Mouse (Mus musculus): ENCODE measurements around the gene Spef1. TPM values are rescaled to one million over a fixed set of nuclear protein-coding genes. Genes with fewer than 3 reads are reported as not detected.
"Not testable (repeated sequence)": the region's sequence is repeated elsewhere in the genome, so short reads cannot be mapped to it uniquely, and the experiment has no call there.

Gene Spef1
- 10 to 100 TPM; 16.2 to 18.0 TPM for total RNA-seq (2021)
- long read RNA-seq, experiment 1, transcript Spef1-202 (7 exons, 2,600 nt): major isoform, 8 of 13 reads
- long read RNA-seq, experiment 1, partial matches to known transcripts: 0 of 13 reads
- long read RNA-seq, experiment 1, other reads (novel, unspliced or antisense): 5 of 13 reads
- long read RNA-seq, experiment 2, transcript Spef1-202 (7 exons, 2,600 nt): major isoform, 7 of 18 reads
- long read RNA-seq, experiment 2, partial matches to known transcripts: 1 of 18 reads
- long read RNA-seq, experiment 2, other reads (novel, unspliced or antisense): 10 of 18 reads

DNA sequence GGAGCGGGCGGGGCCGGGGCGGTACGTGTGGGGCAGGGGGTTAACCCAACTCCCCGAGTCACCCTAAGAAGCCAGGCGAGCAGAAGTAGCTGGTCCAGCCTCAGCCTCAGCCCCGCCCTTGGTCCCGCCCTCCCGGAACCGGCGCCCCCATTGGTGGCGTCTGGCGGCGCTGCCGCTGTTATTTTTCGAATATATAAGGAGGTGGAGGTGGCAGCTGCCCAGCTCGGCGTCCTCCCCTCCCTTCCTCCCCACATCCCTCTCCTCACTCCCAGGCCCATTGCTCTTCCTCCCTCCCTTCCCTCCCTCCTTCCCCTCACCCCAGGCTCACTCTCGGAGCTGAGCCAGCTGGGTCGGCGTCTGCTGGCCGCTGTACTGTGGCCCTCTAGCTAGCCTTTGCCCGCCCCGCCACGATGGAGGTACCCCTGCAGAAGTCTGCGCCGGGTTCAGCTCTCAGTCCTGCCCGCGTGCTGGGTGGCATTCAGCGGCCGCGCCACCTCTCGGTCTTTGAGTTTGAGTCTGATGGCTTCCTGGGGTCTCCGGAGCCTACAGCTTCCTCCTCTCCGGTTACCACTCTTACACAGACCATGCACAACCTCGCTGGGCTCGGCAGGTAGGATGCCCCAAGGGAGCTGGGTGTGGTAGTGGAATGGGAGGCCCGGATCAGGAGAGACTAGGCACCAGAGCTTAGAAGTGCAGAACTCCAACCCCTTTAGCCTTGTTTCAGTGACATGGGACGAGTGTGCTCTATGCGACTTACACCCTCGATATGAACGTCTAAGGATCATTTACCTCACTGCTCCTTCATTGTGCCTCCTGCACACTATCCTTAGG, at the start of gene Spef1, which contains the start of gene Cdc25b:
Spef1 (minus strand) TSS at position 512 of the 831 bp plus-strand sequence.
Cdc25b (plus strand) TSS at position 179 of the 831 bp plus-strand sequence.
- peak; percentile 54 to 73 for DNase-seq (ENCODE audit: low spot score in 2 of 2)

DNA sequence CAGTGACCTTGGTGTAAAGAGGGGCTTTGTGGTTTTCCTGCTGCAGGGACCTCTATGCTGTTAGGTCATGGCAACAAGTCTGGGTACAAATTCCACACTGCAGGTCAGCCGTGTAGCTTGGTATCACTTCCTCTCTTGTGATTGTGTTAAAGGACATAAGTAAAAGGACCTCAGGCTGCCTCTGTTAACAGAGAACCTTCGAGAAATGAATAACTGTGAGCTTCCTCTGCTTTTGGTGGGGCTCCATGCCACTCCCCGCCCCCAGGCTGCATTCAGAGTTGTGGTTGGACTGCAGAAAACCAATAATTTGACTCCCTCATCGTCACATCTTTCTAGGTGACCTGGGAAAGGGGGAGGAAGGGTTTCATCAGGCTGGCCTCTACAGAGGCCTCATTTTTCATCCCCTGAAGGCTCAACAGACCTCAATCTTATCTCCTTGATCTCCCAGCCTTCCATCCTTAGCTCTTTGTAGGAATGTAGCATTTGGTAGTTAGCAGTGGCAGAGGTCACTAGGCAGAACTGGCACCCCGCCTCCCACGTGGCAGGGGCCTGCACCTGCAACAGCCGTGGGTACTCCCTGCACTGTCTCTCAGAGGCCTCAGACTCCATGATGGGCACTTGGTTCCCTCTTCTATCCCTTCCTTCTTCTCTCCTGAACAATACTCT, 48.0 kb upstream of the Spef1 start:
- no peak for DNase-seq (ENCODE audit: low spot score in 2 of 2)

DNA sequence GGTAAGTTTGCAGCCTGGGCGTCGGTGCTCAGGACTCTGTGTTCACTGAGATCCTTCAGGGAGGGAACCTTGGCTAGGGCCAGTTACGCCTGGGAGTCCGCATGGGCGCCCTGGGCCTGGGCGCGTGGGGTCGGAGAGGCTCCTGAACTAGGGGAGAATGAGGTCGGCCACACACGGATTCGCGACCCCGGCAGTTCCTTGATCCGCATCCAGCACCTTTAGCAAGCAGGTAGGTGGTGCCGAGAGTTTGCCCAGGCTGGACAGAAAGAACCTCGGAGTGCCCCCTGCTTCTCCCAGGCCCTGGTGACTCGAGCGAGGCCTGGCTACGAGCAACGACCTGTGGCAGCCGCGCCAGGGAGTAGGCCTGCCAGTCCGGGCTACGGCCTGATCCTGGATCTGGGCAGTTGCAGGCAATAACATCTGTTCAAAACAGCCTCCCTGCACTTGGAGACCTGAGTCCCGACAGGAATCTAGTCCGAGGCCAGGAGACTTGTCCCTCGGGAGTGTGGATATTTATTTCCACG, 47.1 kb upstream of the Spef1 start:
- DNase-seq (ENCODE audit: low spot score in 2 of 2): no peak

DNA sequence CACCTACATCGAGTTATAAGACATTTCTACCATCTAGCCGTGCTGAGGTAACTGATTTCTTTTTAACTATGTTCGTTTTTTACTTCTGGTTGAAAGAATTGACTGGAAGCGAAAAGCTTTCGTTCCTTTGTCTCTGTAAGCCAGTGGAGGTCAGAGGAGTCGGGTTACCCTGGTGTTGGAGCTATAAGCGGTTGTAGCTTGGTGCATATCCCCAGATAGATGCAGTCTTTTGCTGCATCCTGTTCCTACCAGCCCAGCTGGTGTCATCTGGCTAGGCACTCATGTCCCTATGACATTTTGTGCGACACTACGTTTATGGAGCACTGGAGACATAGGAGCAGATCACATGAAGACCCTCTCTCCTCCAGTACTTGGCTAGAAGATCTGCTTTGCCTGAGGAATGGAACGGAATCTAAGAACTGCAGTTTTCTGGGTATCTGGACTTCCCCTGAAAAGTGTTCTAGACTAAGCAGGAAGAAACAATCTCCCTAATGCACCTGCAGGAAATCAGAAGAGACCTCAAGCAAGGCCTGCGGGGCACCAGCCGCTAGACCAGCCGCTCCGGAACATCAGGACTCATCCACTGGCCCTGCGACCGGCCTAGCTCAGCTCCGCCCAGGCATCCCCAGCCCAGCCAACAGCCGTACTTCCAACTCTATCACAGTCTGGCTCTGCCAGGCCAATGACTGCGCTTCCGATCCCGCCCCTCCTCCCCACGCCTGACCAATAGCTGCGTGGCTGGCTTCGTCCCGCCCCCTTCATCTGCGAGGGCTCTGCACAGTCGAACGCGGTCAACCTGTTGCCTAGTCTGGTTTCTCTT, 46.4 kb upstream of the Spef1 start, which contains the start of gene Mavs:
Mavs (plus strand) TSS at position 757 of the 820 bp plus-strand sequence.
- DNase-seq (ENCODE audit: low spot score in 2 of 2): peak; percentile 88 to 96

DNA sequence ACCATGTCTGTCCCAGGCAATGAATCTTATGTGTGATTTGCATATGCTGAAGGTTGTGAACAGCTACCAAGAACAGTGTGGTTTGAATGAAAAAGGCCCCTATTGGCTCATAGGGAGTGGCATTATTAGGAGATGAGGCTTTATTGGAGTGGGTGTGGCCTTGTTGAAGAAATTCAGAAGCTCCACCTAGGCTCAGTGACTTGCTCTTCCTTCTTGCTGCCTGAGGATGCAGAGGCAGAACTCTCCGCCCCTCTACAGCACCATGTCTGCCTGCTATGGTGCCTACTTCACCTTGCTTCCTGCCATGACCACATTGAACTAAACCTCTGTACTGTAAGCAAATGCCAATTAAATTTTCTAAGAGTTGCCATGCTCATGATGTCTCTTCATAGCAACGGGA, 45.5 kb upstream of the Spef1 start:
- DNase-seq (ENCODE audit: low spot score in 2 of 2): no peak

DNA sequence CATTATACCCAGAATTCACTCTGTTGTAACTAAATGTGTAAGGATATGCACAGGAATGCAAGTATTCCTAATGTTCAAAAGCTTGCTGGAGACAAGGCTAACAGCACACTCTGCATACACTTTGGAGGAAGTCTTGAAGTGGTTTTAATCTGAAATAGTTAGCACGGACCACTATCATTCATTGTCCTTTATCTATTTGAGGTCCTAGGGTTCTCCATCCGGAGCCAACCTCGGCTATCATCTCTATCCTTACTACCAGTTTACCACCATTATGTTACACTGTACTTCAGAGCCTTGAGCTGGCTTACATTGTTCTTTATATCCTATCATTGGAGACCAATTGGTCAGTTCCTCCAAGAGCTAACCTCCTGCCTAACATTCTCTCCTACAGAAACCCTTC, 40.2 kb upstream of the Spef1 start:
- DNase-seq (ENCODE audit: low spot score in 2 of 2): no peak

DNA sequence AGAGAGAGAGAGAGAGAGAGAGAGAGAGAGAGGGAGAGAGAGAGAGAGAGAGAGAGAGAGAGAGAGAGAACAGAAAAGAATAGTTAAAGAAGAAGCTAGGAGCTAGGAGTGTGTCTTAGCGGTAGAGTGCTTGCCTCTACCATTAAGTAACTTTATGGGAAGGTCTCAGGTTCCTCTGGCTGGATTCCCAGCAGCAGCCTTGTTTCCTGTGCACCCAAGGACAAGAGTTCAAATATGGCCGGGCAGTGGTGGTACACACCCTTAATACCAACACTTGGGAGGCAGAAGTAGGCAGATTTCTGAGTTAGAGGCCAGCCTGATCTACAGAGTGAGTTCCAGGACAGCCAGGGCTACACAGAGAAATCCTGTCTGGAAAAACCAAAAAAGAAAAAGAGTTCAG, 39.6 kb upstream of the Spef1 start:
- DNase-seq (ENCODE audit: low spot score in 2 of 2): not testable (repeated sequence)

DNA sequence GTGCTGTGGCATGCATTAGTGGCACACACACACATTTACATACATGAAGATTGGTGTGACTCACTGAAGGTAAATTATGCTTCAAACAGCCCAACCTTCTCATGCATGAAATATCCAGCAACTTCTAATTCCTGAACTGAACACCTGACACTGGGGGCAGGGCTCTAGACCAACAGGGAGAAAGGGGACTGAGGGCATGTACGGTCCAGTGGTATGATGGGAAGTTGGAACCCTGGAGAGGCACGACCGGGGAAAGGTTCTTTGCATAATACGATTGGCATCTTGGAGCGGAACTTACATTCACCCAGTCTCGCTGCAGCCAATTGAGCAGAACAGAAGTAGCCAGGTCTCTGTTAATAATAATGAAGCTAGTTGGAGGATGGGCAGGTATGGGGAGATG, 38.1 kb upstream of the Spef1 start:
- DNase-seq (ENCODE audit: low spot score in 2 of 2): no peak

DNA sequence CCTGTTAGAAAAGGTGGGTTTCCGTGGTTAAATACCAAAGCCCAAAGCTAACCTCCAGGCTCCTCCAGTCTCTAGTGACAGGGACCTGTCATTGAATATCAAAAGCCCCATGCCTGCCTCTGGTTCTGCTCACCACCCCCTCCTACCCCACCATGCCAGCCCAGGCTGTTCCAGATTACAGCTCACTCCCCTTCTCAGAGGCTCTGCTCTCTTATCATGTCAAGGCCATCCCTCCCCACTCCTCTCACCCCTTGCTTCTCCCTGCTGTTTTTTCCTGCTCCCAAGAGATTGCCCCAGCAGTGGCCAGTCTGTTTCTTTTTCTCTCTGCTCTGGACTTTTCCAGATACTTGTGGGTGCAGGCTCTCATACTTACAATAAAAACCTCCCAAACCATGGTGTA, 36.5 kb upstream of the Spef1 start:
- DNase-seq (ENCODE audit: low spot score in 2 of 2): no peak

DNA sequence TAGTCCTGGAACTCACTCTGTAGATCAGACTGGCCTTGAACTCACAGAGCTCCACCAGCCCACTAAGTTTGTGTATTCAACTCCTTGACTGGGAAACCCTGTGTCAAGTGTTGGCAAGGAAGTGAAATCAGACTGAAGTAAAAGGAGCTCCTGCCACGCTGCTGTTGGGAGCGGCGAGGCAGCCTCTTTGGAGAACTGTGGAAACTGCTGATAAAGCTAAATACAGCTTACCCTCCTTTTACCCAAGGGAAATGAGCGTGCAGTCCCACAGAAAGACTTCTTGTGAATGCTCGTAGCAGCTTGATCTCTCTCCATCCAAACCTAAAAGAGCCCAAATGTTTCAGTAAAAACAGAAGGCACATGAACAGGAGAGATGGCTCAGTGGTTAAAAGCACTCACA, 35.5 kb upstream of the Spef1 start:
- DNase-seq (ENCODE audit: low spot score in 2 of 2): no peak

DNA sequence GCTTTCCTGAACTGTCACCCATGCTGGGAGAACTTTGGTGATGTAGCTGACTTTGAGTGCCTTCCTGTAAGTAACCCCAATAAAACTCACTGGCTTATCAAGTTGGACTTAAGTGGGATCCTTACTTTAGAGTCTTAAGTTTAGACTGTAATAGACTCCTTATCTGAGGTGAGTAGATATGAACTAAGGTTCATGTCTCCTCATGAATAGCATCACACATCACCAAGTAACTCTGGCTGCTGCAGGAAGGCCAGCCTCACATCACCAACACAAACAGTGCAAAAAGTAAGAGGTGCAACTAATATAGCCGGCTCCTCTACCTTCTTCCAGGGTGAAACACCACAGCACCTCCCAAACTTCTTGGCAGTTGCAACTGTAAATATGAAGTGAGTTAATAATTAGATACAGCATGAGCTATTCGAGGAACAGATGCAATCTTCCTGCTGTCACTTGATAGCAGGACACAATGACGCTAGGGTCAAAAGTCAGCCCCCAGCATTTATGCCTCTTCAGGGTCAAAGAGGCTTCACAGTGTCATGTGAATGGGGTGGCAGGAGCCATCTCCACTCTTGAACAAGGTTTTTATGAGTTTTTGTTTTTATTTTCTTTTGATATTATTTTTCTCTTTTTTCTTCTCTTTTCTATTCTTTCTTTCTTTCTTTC, 34.9 kb upstream of the Spef1 start:
- no peak for DNase-seq (ENCODE audit: low spot score in 2 of 2)

DNA sequence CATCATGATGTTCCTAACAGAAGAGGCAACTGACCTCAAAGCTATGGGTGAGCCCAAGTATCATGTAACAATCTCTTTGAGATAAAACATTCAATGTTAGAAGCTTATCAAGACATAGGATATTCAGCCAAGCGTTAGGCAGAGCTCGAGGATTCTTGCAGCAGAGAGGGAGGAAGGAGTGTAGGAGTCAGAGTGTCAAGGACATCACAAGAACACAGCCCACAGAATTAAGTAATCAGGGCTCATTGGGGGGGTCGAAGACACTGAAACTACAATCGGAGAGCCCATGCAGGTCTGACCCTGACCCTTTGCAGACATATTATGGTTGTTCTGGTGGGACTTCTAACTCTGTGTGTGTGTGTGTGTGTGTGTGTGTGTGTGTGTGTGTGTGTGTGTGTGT, 32.9 kb upstream of the Spef1 start:
- DNase-seq (ENCODE audit: low spot score in 2 of 2): no peak

DNA sequence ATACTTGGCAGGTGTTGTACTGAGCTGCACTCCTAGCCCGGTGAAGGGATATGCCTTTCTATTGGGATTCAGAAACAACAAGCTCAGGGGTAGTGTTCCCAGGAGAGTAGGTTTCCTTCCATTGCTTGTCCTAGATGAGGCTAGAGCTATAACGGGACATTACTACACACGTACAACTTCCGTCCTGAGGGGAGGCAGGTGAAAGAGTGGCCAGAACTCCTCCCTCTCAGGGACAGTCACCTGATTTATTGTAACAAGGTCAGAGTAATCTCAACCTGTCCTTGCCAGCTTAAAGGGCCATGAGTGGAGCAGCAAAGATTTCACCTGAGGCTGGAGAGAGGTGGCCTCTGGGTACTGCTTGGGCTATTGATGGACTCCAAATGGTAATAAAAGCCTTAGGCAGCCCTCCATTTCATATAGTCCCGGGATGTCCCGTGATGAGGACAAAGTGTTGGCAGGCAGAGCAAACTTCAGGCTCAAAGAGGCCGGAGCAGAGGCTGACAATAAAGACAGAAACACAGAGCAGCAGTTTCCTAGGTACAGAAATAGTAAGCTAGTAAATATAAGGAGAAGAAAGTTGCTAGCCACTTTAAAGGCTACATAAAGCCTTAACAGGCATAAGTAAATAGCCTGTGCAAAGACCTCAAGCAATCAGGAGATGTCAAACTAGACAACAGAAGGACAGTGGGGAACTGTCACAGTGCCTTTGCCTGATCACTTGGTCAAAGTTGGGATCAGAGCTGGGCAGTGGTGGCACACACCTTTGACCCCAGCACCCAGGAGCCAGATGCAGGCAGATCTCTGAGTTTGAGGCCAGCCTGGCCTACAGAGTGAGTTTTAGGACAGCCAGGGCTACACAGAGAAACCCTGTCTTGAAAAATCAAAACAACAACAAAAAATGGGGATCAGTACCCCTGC, 29.1 kb upstream of the Spef1 start:
- DNase-seq (ENCODE audit: low spot score in 2 of 2): no peak

DNA sequence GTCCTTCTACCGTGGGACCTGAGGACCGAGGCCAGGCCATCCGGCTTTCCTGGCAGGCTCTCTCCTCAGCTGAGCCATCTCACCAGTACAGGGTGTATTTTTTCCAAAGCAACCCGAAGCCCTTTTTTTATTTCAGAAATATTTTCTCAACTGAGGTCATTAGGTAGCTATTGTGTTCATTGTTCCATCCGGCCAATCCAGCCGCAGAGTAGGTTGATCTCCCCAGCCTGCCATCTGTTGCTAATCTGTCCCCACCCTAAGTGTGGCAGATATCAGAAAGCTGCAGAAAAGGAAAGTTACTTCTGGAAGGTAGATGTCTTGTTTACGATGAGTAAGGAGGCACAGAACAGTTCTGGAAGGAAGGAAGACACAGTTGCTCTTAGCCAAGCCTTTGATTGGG, 26.7 kb upstream of the Spef1 start:
- DNase-seq (ENCODE audit: low spot score in 2 of 2): no peak

DNA sequence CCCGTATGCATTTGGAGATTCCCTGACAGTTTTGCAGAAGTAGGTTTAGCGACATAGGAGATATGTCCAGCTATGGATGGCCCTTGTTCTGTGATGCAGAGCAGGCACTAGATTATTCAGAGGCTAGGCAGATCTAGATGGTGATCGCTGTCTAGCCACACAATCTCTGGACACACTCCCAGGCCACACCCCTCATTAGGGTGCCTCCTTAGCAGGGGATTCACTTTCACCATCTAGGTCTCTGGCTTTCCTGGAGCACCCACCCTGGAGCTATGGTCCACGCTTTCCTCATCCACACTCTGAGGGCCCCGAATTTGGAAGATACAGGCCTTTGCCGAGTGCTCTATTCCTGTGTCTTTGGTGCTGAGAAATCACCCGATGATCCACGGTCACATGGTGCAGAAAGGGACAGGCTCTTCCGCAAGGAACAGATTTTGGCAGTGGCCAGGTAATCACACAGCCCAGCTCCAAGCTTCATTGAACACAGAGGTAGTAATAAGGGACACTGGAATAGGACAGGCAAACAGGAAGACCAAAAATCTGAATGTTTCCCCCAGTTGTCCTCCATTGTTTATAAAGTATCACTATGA, 24.0 kb upstream of the Spef1 start:
- DNase-seq (ENCODE audit: low spot score in 2 of 2): peak in 1 of 2 experiments; percentile 28

DNA sequence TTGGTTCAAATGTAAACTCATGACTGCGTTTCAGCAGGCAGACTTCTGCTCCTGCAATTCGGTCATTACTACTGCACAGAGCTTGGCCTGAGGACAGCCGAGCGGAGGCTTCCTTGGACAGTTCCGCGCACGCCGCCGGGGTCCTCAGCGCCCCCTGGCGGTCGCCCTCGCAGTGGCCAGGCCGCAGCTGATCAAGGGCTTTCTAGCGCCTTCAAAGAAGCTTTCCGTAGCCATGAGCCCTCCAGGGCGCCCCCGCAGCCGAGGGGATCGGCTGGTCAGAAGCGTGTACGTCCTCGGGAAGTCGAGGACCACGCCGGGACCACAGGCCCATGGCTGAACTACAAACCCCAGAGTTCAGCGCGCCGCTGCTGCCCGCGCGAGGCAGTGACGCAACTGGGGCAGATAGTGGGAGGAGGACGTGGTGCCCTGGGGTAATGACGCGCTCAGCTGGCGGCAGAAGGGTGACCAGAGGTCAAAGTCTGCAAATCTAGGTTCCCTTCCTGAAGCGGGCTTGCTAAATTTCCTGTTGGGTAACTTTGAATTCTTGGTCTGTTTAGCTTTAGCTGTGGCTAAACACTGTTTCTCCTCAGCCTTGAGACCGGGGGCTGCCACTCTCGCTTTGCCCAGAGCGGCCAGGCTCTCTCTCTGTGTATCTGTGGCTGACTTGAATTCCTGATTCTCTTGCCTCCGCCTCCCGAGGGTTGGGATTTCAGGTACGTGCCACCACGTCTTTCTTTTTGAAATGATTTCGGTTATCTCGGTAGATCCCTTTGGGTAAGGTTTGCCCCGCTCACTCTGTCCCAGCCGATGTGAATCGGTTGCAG, 23.1 kb upstream of the Spef1 start:
- peak; percentile 96 to 98 for DNase-seq (ENCODE audit: low spot score in 2 of 2)

DNA sequence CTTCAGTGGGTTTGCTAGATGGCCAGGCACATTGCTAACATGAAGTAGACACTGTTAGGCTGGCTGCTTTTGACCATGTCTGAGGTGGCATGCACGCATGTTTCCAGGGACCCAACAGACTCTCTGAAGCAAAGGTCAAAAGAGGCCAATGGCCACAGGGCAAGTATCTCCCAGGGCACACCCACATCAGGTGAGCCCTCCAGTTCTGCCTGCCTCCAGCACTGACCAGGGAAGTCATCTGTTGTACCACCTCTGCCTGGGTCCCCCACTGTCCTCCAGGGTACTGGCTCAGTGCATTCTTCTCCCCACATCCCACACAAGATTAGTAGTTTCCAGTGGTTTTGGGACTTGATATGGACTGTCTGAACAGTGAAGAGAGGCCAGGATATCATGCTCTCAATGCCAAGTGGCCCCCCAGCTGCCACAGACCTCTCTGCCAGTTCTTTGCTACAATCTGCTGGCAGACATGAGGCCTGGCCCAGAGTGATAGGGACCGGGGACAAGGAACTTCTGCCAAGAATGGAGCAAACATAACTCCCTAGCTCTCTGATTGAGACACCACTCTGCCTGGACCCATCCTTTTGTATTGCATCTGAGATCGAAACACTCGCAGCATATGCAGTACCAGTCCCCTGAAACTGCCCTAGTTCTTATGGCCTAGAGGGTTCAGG, 22.2 kb upstream of the Spef1 start:
- peak in 1 of 2 experiments; percentile 33 for DNase-seq (ENCODE audit: low spot score in 2 of 2)

Data from layer of hippocampus, postnatal 14 days (tissue).